Mouse (Mus musculus) frontal cortex, adult (tissue): ENCODE data around the gene Rtp2.
A peak's percentile ranks its signal among the peaks of the same experiment; 100 is the strongest.
"Not testable (repeated sequence)": the region's sequence is repeated elsewhere in the genome, so short reads cannot be mapped to it uniquely, and the experiment has no call there.

ENCODE experiments used
- ATAC-seq: cut with Nextera tagmentation; 2 replicates; pipeline ENCODE4 v1.9.2; 2017; ENCODE audit warnings: mild to moderate bottlenecking, moderate library complexity, mixed read lengths; ENCODE audit not compliant: low TSS enrichment

The Rtp2 gene

GRCm38 (mm10) chr16:23952101-23952727 is 20.0 kb upstream of the Rtp2 start:
- ATAC-seq, result no peak

- ATAC-seq, result no peak
Observed at GRCm38 (mm10) chr16:23947654-23948053, 15.5 kb upstream of the Rtp2 start.

- ATAC-seq, result no peak
Observed at GRCm38 (mm10) chr16:23944801-23945200, 12.6 kb upstream of the Rtp2 start.

- no peak for ATAC-seq
Observed at GRCm38 (mm10) chr16:23934397-23934796, 2.2 kb upstream of the Rtp2 start.

- ATAC-seq, result peak; percentile 80
Observed at GRCm38 (mm10) chr16:23931275-23931674, 919 bp downstream of the Rtp2 start.

- ATAC-seq, result no peak
Observed at GRCm38 (mm10) chr16:23930426-23931073, 1.6 kb downstream of the Rtp2 start.

- no peak for ATAC-seq
Observed at GRCm38 (mm10) chr16:23927301-23928114, 4.7 kb downstream of the Rtp2 start.

- no peak for ATAC-seq
Observed at GRCm38 (mm10) chr16:23922906-23923305, 9.3 kb downstream of the Rtp2 start.

- ATAC-seq, result no peak
Observed at GRCm38 (mm10) chr16:23921697-23922096, 10.5 kb downstream of the Rtp2 start.

GRCm38 (mm10) chr16:23919418-23919817 is 12.8 kb downstream of the Rtp2 start:
- no peak for ATAC-seq

- ATAC-seq, result no peak
Observed at GRCm38 (mm10) chr16:23913401-23913800, 18.8 kb downstream of the Rtp2 start.

GRCm38 (mm10) chr16:23912741-23913140 is 19.5 kb downstream of the Rtp2 start:
- ATAC-seq, result no peak

GRCm38 (mm10) chr16:23909015-23909354 is 23.2 kb downstream of the Rtp2 start:
- not testable (repeated sequence) for ATAC-seq

- ATAC-seq, result not testable (repeated sequence)
Observed at GRCm38 (mm10) chr16:23908076-23909014, 23.8 kb downstream of the Rtp2 start.

- not testable (repeated sequence) for ATAC-seq
Observed at GRCm38 (mm10) chr16:23906586-23906985, 25.6 kb downstream of the Rtp2 start.

GRCm38 (mm10) chr16:23901411-23901810 is 30.8 kb downstream of the Rtp2 start:
- ATAC-seq, result no peak

- peak; percentile 25; the same call in 1 of the 2 replicates for ATAC-seq
Observed at GRCm38 (mm10) chr16:23900061-23900460, 32.1 kb downstream of the Rtp2 start.

GRCm38 (mm10) chr16:23898840-23899239 is 33.4 kb downstream of the Rtp2 start:
- peak; percentile 81 for ATAC-seq

- peak; percentile 88 for ATAC-seq
Observed at GRCm38 (mm10) chr16:23897984-23898586, 34.1 kb downstream of the Rtp2 start.

- ATAC-seq, result no peak
Observed at GRCm38 (mm10) chr16:23897486-23897885, 34.7 kb downstream of the Rtp2 start.

- no peak for ATAC-seq
Observed at GRCm38 (mm10) chr16:23895135-23895534, 37.1 kb downstream of the Rtp2 start.
